Mouse (Mus musculus) spleen, embryonic (tissue): ENCODE measurements around the gene Rdh16.
"Not testable (repeated sequence)": the region's sequence is repeated elsewhere in the genome, so short reads cannot be mapped to it uniquely, and the experiment has no call there.

Experiments used
- CTCF ChIA-PET: fragments of 350-600 bp; sonication (Branson Sonifier 250); formaldehyde crosslinking; loops from one replicate; lab custom pipeline; 2022; lab: Charles Lee

The Rdh16 gene

GRCm38 (mm10) chr10:127834186-127834585 lies 33.2 kb downstream of the Rdh16 start:
- CTCF ChIA-PET: not testable (repeated sequence)

- CTCF ChIA-PET: no interaction called here
These were observed 34.3 kb downstream of the Rdh16 start for GRCm38 (mm10) chr10:127835292-127835691.

- CTCF ChIA-PET: not testable (repeated sequence)
These were observed 36.8 kb downstream of the Rdh16 start for GRCm38 (mm10) chr10:127837793-127838192.

DNA sequence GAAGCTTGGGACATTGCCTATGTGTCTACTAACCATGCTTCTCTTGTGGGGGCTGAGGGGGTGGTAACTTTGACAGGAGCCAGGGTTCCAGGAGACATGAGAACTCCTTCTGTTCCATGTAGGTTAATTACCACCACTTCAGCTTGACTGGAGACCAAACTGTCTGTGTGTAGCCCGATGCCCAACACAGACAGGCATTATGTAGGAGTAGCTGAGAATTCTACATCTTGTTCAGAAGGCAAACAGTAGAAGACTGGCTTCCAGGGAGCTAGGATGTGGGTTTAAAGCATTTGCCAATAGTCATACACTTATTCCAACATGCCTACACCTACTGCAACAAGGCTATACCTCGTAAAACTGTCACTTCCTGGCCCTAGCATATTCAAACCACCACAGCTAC lies 37.6 kb downstream of the Rdh16 start:
- CTCF ChIA-PET: no interaction called here

GRCm38 (mm10) chr10:127840776-127841175 lies 39.8 kb downstream of the Rdh16 start:
- CTCF ChIA-PET: no interaction called here

- CTCF ChIA-PET: not testable (repeated sequence)
These were observed 45.0 kb downstream of the Rdh16 start for GRCm38 (mm10) chr10:127845945-127846344.

DNA sequence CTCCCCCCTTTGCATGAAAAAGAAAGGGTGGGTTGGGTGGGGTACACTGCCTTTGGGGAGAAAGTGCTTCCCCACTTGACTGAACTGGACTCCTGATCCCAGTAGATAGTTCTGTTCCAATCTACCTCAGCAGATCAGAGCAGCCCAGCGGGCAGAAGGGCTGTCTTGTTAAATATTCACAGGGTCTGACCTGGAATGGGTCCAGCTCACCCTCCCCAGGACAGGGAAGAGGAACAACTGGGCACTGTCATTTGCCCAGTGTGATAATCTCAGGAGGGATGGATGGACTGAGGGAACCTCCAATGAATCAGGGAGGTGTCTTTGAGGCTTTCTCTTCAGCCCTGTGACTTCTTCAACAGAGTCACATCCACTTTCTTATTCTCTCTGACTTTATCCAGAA lies 47.1 kb downstream of the Rdh16 start:
- CTCF ChIA-PET: no interaction called here

GRCm38 (mm10) chr10:127849628-127850027 lies 48.7 kb downstream of the Rdh16 start, which contains the start of gene Rdh19:
Gene Rdh19, plus strand, starts transcription at chr10:127849928.
- CTCF ChIA-PET: no interaction called here

- CTCF ChIA-PET: no interaction called here
These were observed 55.4 kb downstream of the Rdh16 start for GRCm38 (mm10) chr10:127856376-127856775.

- CTCF ChIA-PET: no interaction called here
These were observed 64.0 kb downstream of the Rdh16 start for GRCm38 (mm10) chr10:127864931-127865330.

- CTCF ChIA-PET: no interaction called here
These were observed 65.3 kb downstream of the Rdh16 start, which contains the start of gene Rdh16f2 for GRCm38 (mm10) chr10:127866232-127866631. Gene Rdh16f2, plus strand, starts transcription at chr10:127866474.

DNA sequence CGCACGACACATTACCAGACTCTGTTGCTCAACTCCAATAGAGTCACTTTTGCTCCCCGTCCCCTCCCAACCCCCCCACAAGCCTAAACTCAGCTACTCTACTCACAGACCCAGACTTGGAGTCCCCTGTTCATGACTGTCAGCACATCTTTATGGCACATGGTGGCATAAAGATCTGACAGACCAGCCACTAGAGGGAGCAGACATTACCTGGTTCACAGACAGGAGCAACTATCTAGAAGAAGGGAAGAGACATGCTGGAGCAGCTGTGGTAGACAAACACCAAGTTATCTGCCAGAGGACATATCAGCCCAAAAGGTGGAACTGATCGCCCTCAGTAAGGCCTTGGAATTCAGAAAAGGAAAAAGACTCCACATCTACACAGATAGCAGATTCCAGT lies 71.5 kb downstream of the Rdh16 start:
- CTCF ChIA-PET: no interaction called here

GRCm38 (mm10) chr10:127877681-127878080 lies 76.7 kb downstream of the Rdh16 start:
- CTCF ChIA-PET: no interaction called here

DNA sequence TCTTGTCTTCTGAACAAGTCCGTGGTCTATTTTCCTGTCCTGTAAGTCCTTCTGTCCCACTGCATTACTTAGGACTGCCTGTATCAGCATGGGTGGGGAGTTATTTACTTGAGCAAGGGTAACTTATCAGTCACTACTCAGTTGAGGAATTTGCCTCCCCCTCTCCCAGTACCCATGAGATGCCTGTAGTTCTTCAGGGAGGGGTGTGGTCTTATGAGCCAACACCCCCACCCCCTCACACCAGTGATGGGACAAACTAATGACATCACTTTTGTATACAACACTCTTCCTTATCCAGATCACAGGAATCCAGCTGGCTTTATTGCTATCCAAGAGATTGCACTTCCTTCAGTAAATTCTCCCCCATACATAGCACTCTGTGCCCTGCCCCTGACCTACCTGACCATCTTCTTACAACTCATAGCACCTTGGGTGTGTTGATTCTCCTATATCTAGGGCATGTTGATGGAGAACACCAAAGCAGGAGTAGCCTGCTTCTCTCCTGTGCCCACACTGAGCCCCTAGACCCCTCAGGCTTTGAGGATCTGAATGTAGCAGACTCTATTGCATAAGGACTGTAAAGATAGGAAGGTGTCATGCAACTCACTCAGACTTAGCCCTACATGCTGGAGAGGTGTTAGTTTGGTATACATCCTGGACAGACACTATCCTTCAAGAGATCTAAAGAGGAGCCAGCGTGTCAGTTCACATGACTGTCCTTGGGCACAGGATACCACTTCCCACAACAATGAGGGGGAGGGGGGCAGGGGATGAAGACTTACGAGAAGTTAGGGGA lies 77.5 kb downstream of the Rdh16 start:
- CTCF ChIA-PET: no interaction called here

DNA sequence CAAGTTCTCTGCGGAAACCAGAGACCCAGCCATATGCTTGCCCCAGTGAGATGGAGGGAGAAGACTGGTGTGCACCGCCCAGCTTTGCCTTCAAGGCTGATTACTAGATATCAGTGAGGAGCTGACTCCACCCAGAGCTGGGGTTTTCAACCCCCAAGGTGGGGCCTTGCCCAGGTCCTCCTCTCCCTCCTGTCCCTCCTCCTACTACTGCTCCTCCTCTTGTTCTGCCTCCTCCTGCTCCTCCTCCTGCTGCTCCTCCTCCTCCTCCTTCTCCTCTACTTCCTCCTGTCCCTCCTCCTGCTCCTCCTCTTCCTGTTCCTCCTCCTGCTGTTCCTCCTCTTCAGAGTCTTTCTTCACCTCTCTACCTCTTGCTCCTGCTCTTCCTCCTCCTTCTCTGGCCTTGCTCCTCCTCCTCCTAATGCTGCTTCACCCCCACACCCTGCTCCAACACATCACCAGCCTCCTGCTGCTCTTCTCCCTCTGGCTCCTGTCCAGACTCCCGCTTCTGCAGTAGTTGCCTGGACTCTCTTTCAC lies 78.3 kb downstream of the Rdh16 start:
- CTCF ChIA-PET: no interaction called here

DNA sequence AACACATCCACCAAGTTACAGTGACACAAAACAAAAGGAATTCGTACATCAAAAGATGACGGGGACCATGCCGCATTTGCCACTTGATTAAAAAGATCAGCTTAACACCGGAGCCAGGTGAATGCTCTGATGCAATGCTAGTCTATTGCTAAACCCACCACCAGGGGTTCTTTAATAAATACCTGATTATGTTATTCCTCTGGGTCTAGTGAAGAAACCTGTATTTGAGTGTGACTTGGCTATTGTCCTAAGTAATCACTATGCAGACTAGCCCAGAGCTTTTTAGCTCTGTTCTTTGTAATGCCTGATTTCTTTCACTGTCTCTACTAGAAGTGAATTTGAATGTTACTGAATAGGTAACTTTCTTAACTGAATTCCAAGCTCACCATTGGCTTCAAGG lies 80.1 kb downstream of the Rdh16 start:
- CTCF ChIA-PET: no interaction called here

- CTCF ChIA-PET: no interaction called here
These were observed 85.6 kb downstream of the Rdh16 start for GRCm38 (mm10) chr10:127886551-127886950.

- CTCF ChIA-PET: no interaction called here
These were observed 86.0 kb downstream of the Rdh16 start for GRCm38 (mm10) chr10:127886971-127887370.

- CTCF ChIA-PET: no interaction called here
These were observed 87.7 kb downstream of the Rdh16 start, which contains the start of gene Rdh7 for GRCm38 (mm10) chr10:127888605-127889004. Gene Rdh7, minus strand, starts transcription at chr10:127888817.

GRCm38 (mm10) chr10:127891481-127891880 lies 90.5 kb downstream of the Rdh16 start:
- CTCF ChIA-PET: no interaction called here

- CTCF ChIA-PET: not testable (repeated sequence)
These were observed 92.4 kb downstream of the Rdh16 start for GRCm38 (mm10) chr10:127893163-127894022.
